Mouse (Mus musculus): ENCODE data around the gene Cdh1. TPM values are rescaled to one million over a fixed set of nuclear protein-coding genes. Genes with fewer than 3 reads are reported as not detected.
A peak's percentile ranks its signal among the peaks of the same experiment; 100 is the strongest.

Gene Cdh1
- polyA plus RNA-seq, 1 experiment from 2014 or later, result 37.9 TPM

DNA sequence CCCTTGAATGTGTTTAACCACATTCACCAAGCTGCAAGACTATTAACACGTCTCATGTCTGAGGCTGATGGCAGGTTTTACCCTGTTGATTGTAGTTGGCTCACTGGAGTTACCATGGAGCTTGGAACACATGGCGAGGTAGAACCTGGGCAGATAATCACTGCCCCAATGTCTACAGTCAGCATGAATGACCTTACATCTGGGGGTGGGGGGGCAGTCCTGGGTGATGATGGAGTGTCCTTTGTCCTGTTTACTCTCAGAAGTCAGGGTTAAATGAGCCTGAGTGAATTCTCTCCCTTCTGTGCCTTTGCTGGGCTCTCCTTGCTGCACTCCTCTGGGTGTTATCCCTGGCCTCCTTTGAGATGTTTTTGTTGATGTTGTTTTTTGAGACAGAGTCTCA is 39.0 kb downstream of the Cdh1 start:
- 88% methylated on average over 2 of the region's 2 CpGs for WGBS
- Histone ChIP-seq H3K36me3 (no peaks in the 10 kb centered on the region), H3K27ac (no peak overlapping the region), H3K9me3 (no peaks in the 10 kb centered on the region), H3K27me3 (no peaks in the 10 kb centered on the region), H3K4me3 (no peak overlapping the region), H3K9ac (no peak overlapping the region), H3K4me2 (no peak overlapping the region), H3K4me1 (peaks cover 24% of the 10 kb centered on the region)
- no peak for ATAC-seq (ENCODE audit: insufficient number of reproducible peaks, insufficient read depth, low FRiP score, low TSS enrichment, low read depth)

DNA sequence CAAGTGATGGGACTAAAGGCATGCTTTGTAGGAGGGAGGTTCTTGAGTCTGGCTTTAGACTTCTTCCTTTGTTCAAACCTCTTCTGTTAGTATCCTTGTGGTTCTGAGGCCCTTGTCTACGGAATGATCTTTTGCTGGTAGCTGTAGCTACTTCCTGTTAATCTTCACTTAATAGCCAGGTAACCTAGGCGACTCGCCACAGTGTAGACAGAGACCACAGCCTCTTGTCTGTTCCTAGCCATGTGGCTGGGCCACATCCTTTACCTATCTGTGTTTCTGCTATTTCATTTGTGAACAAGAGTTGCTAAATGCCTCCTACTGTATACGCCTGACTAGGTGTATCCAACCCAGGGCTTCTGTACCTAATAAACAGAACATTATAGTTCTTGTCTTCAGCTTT is 39.9 kb downstream of the Cdh1 start:
- Histone ChIP-seq H3K36me3 (no peaks in the 10 kb centered on the region), H3K27ac (no peak overlapping the region), H3K27me3 (no peaks in the 10 kb centered on the region), H3K9me3 (no peaks in the 10 kb centered on the region), H3K4me2 (no peak overlapping the region), H3K4me3 (no peak overlapping the region), H3K9ac (no peak overlapping the region), H3K4me1 (peaks cover 23% of the 10 kb centered on the region)
- ATAC-seq (ENCODE audit: insufficient number of reproducible peaks, insufficient read depth, low FRiP score, low TSS enrichment, low read depth), result no peak
- 90% methylated on average over 4 of the region's 4 CpGs for WGBS

- ATAC-seq (ENCODE audit: insufficient number of reproducible peaks, insufficient read depth, low FRiP score, low TSS enrichment, low read depth), result no peak
- H3K4me2 ChIP-seq, result no peak overlapping the region
- H3K9me3 ChIP-seq, result no peaks in the 10 kb centered on the region
- 67% methylated on average over 3 of the region's 3 CpGs for WGBS
- no peak overlapping the region for H3K4me3 ChIP-seq
- peaks cover 23% of the 10 kb centered on the region for H3K4me1 ChIP-seq
- H3K27me3 ChIP-seq, result no peaks in the 10 kb centered on the region
- no peak overlapping the region for H3K9ac ChIP-seq
- no peak overlapping the region for H3K27ac ChIP-seq
- no peaks in the 10 kb centered on the region for H3K36me3 ChIP-seq
Measured at GRCm38 (mm10) chr8:106644957-106645356, 41.8 kb downstream of the Cdh1 start.

GRCm38 (mm10) chr8:106646153-106646552 is 43.0 kb downstream of the Cdh1 start:
- Histone ChIP-seq H3K9me3 (no peaks in the 10 kb centered on the region), H3K27me3 (no peaks in the 10 kb centered on the region), H3K27ac (peak overlapping the region; percentile 64; the same call in 1 of the 2 replicates), H3K4me2 (no peak overlapping the region), H3K36me3 (no peaks in the 10 kb centered on the region), H3K9ac (no peak overlapping the region), H3K4me3 (no peak overlapping the region), H3K4me1 (peaks cover 18% of the 10 kb centered on the region)
- ATAC-seq (ENCODE audit: insufficient number of reproducible peaks, insufficient read depth, low FRiP score, low TSS enrichment, low read depth), result no peak
- 90% methylated on average over 2 of the region's 2 CpGs for WGBS

GRCm38 (mm10) chr8:106646731-106647130 is 43.6 kb downstream of the Cdh1 start:
- Histone ChIP-seq H3K27me3 (no peaks in the 10 kb centered on the region), H3K4me3 (no peak overlapping the region), H3K9ac (no peak overlapping the region), H3K4me2 (no peak overlapping the region), H3K27ac (peak overlapping the region; percentile 64), H3K9me3 (no peaks in the 10 kb centered on the region), H3K4me1 (peaks cover 18% of the 10 kb centered on the region), H3K36me3 (no peaks in the 10 kb centered on the region)
- ATAC-seq (ENCODE audit: insufficient number of reproducible peaks, insufficient read depth, low FRiP score, low TSS enrichment, low read depth), result no peak; the same call in 1 of the 2 replicates
- WGBS, result 68% methylated on average over 5 of the region's 5 CpGs

GRCm38 (mm10) chr8:106647387-106647786 is 44.2 kb downstream of the Cdh1 start:
- Histone ChIP-seq H3K36me3 (no peaks in the 10 kb centered on the region), H3K9ac (no peak overlapping the region), H3K4me1 (peaks cover 18% of the 10 kb centered on the region), H3K9me3 (no peaks in the 10 kb centered on the region), H3K27me3 (no peaks in the 10 kb centered on the region), H3K4me2 (no peak overlapping the region), H3K4me3 (no peak overlapping the region), H3K27ac (peak overlapping the region; percentile 64; the same call in 1 of the 2 replicates)
- ATAC-seq (ENCODE audit: insufficient number of reproducible peaks, insufficient read depth, low FRiP score, low TSS enrichment, low read depth), result no peak
- 29% methylated on average over 2 of the region's 2 CpGs for WGBS

DNA sequence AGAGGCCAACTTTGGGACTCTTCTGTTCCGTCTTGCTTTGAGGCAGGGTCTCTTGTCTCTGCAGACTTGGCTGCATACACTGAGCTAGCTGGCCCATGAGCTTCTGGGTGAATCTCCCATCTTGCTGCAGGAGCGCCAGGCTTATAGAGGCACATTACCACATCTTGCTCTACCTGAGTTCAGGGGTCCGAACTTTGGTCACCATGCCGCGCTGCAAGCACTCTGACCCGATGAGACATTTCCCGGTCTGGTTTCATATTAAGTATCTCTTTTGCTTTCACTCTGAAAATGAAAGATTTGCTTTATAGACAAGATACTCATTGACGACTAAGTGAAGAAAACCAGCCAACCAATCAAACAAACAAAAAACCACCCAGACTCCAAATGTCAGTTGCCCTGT is 45.3 kb downstream of the Cdh1 start:
- Histone ChIP-seq H3K9me3 (no peaks in the 10 kb centered on the region), H3K9ac (no peak overlapping the region), H3K27me3 (no peaks in the 10 kb centered on the region), H3K27ac (no peak overlapping the region), H3K4me2 (no peak overlapping the region), H3K4me3 (no peak overlapping the region), H3K4me1 (peaks cover 18% of the 10 kb centered on the region), H3K36me3 (no peaks in the 10 kb centered on the region)
- no peak for ATAC-seq (ENCODE audit: insufficient number of reproducible peaks, insufficient read depth, low FRiP score, low TSS enrichment, low read depth)
- WGBS, result 91% methylated on average over 8 of the region's 8 CpGs

DNA sequence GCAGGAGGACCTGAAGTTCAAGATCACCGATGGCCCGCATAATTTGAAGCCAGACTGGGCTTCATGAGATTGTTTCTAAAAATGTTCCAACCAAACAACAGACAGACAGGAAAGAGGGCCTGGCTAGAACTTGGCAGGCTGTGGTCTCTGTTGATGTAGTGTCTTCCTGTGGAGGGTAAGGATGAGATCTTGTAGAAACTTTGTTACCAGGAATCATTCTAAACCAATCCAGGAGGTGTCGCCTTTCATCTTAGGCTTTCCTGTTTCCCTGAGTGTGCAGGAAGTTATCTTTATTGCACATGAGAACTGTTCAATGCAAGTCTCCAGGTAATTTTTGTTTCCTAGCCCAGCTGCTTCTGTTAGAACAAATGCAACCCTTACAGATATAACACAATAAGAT is 48.8 kb downstream of the Cdh1 start:
- Histone ChIP-seq H3K27ac (no peak overlapping the region), H3K9ac (no peak overlapping the region), H3K4me1 (peaks cover 3% of the 10 kb centered on the region; the same call in 1 of the 2 replicates), H3K36me3 (0 out of 2 replicates have a peak, but pooled peaks cover 3% of the 10 kb centered on the region), H3K4me3 (no peak overlapping the region), H3K9me3 (no peaks in the 10 kb centered on the region), H3K4me2 (no peak overlapping the region), H3K27me3 (no peaks in the 10 kb centered on the region)
- 93% methylated on average over 3 of the region's 3 CpGs for WGBS
- no peak for ATAC-seq (ENCODE audit: insufficient number of reproducible peaks, insufficient read depth, low FRiP score, low TSS enrichment, low read depth)

DNA sequence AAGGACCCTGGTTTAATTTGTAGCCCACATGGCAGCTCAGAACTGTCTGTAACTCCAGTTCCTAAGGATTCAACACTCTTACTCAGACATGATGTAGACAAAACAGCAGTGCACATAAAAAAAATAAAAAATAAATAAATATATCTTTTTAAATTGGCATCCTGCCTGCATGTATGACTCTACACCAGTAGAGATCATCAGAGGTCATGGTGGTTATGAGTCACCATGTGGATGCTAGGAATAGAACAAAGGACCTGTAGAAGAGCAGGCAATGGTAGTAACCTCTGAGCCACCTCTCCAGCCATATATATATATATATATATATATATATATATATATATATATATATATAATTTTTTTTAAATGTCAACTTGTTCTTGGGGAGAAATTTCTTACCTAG is 52.9 kb downstream of the Cdh1 start:
- Histone ChIP-seq H3K27ac (no peak overlapping the region), H3K4me1 (no peaks in the 10 kb centered on the region), H3K27me3 (no peaks in the 10 kb centered on the region), H3K4me2 (no peak overlapping the region), H3K4me3 (no peak overlapping the region), H3K36me3 (0 out of 2 replicates have a peak, but pooled peaks cover 7% of the 10 kb centered on the region), H3K9me3 (no peaks in the 10 kb centered on the region), H3K9ac (no peak overlapping the region)
- ATAC-seq (ENCODE audit: insufficient number of reproducible peaks, insufficient read depth, low FRiP score, low TSS enrichment, low read depth), result no peak

DNA sequence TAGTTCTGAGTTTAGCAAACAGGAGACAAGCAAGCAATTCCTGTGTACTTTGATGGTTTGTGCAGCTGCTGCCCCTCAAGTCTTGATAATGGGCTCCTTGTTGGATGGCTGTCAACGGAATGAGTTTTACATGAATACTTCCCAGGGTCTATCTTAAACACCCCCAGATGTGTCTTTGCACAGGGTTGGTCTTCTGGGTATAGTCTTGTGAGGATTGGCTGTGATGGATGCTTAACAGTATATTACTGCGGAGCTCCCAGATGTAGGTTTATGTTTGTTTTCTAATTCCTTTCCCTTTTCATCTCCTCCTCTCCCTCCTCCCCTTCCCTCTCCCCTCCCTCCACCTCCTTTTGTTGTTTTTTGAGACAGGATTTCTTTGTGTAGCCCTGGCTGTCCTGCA is 69.6 kb downstream of the Cdh1 start:
- no peak overlapping the region for H3K4me3 ChIP-seq
- WGBS, result 27% methylated on average over 2 of the region's 2 CpGs
- no peaks in the 10 kb centered on the region for H3K4me1 ChIP-seq
- H3K9me3 ChIP-seq, result no peaks in the 10 kb centered on the region
- no peak overlapping the region for H3K4me2 ChIP-seq
- ATAC-seq (ENCODE audit: insufficient number of reproducible peaks, insufficient read depth, low FRiP score, low TSS enrichment, low read depth), result no peak
- H3K27me3 ChIP-seq, result no peaks in the 10 kb centered on the region
- H3K9ac ChIP-seq, result no peak overlapping the region
- no peaks in the 10 kb centered on the region for H3K36me3 ChIP-seq
- H3K27ac ChIP-seq, result no peak overlapping the region

GRCm38 (mm10) chr8:106674318-106674717 is 71.2 kb downstream of the Cdh1 start:
- 99% methylated on average over 15 of the region's 15 CpGs for WGBS
- no peaks in the 10 kb centered on the region for H3K36me3 ChIP-seq
- H3K4me1 ChIP-seq, result no peaks in the 10 kb centered on the region
- H3K9ac ChIP-seq, result no peak overlapping the region
- no peak overlapping the region for H3K4me2 ChIP-seq
- H3K9me3 ChIP-seq, result no peaks in the 10 kb centered on the region
- no peak overlapping the region for H3K27ac ChIP-seq
- H3K27me3 ChIP-seq, result no peaks in the 10 kb centered on the region
- H3K4me3 ChIP-seq, result no peak overlapping the region
- no peak for ATAC-seq (ENCODE audit: insufficient number of reproducible peaks, insufficient read depth, low FRiP score, low TSS enrichment, low read depth)

GRCm38 (mm10) chr8:106674894-106675293 is 71.7 kb downstream of the Cdh1 start:
- no peak overlapping the region for H3K27ac ChIP-seq
- H3K4me2 ChIP-seq, result no peak overlapping the region
- WGBS, result 75% methylated on average over 8 of the region's 8 CpGs
- H3K36me3 ChIP-seq, result no peaks in the 10 kb centered on the region
- no peak for ATAC-seq (ENCODE audit: insufficient number of reproducible peaks, insufficient read depth, low FRiP score, low TSS enrichment, low read depth)
- no peaks in the 10 kb centered on the region for H3K27me3 ChIP-seq
- no peak overlapping the region for H3K9ac ChIP-seq
- H3K9me3 ChIP-seq, result no peaks in the 10 kb centered on the region
- no peaks in the 10 kb centered on the region for H3K4me1 ChIP-seq
- H3K4me3 ChIP-seq, result no peak overlapping the region

All from embryonic facial prominence, embryonic 13.5 days (tissue).